Mouse (Mus musculus) midbrain, postnatal 0 days (tissue): Measurements from ENCODE around the gene Clcf1. TPM values are rescaled to one million over a fixed set of nuclear protein-coding genes. Genes with fewer than 3 reads are reported as not detected.

ENCODE experiments used
- ATAC-seq: fragments of 200-750 bp; cut with Nextera tagmentation; 2 replicates; pipeline ENCODE4 v1.8.0; 2017; ENCODE audit warnings: moderate number of reproducible peaks, mild to moderate bottlenecking, moderate TSS enrichment, moderate library complexity; ENCODE audit not compliant: low FRiP score
- DNase-seq: peaks from one replicate; pipeline ENCODE4 v3.0.0-alpha.2; 2015; ENCODE audit warnings: low spot score
- H3K27ac ChIP-seq: fragments of 300-500 bp; sonication (generic); 2 replicates; pipeline ENCODE4 v1.5.1; 2014; ENCODE audit warnings: low read depth, mild to moderate bottlenecking, low read length, mixed read lengths
- H3K27me3 ChIP-seq: fragments of 300-500 bp; sonication (generic); 2 replicates; pipeline ENCODE4 v1.6.1; 2014; ENCODE audit warnings: low read length, control low read depth, mixed read lengths; ENCODE audit not compliant: insufficient read depth
- H3K36me3 ChIP-seq: fragments of 300-500 bp; sonication (generic); 2 replicates; pipeline ENCODE4 v1.6.1; 2014; ENCODE audit warnings: low read length, control low read depth, mixed read lengths; ENCODE audit not compliant: insufficient read depth
- H3K4me1 ChIP-seq: fragments of 300-500 bp; sonication (generic); 2 replicates; pipeline ENCODE4 v1.6.1; 2014; ENCODE audit warnings: mild to moderate bottlenecking, control low read depth, antibody characterized with exemption, low read length, mixed read lengths; ENCODE audit not compliant: insufficient read depth
- H3K4me2 ChIP-seq: fragments of 300-500 bp; sonication (generic); 2 replicates; pipeline ENCODE4 v1.6.1; 2014; ENCODE audit warnings: low read depth, mild to moderate bottlenecking, low read length, mixed read lengths; ENCODE audit not compliant: poor library complexity, severe bottlenecking
- H3K4me3 ChIP-seq: fragments of 300-500 bp; sonication (generic); 2 replicates; pipeline ENCODE4 v1.5.1; 2014; ENCODE audit warnings: low read depth, mild to moderate bottlenecking, low read length, moderate library complexity
- H3K9ac ChIP-seq: fragments of 300-500 bp; sonication (generic); replicated peaks from 2 replicates; pipeline ENCODE4 v1.6.1; 2014; ENCODE audit warnings: mild to moderate bottlenecking, low read length, moderate library complexity, mixed read lengths; ENCODE audit not compliant: poor library complexity, severe bottlenecking
- H3K9me3 ChIP-seq: fragments of 300-500 bp; sonication (generic); 2 replicates; pipeline ENCODE4 v1.6.1; 2016; ENCODE audit warnings: low read length, control low read depth
- CTCF ChIP-seq: IDR thresholded peaks from 2 replicates; pipeline ENCODE4 v1.5.1; 2016; ENCODE audit warnings: antibody characterized with exemption, mild to moderate bottlenecking
- WGBS: fragments of 180-500 bp; shearing (Covaris S2); extraction: QIAGEN DNeasy Blood & Tissue Kit; methylation state at CpG from one replicate; pipeline ENCODE4 v1.1.7; 2014; 5-methylcytosine and 5-hydroxymethylcytosine counted together
- microRNA-seq: library from miRNA; unstranded; fragments of <30 nt; microRNA quantifications from one replicate; pipeline ENCODE4, GENCODE M21; 2016; ENCODE audit warnings: borderline number of aligned reads
- polyA plus RNA-seq: library from polyadenylated mRNA; unstranded; fragments of >200 nt; fragmentation: Nextera tagmentation; extraction: Ambion mirVana; gene quantifications from 2 replicates; pipeline ENCODE4 v1.2.1, GENCODE M21; 2015
- total RNA-seq: library from RNA; depleted of rRNA; stranded (reverse); fragments of >200 nt; gene quantifications from 2 replicates; pipeline ENCODE4 v1.2.3, GENCODE M21; 2014; rRNA removed

Clcf1 gene
- total and polyA plus RNA-seq, 2 experiments from 2014 or later, result 0.44 to 0.99 TPM

DNA sequence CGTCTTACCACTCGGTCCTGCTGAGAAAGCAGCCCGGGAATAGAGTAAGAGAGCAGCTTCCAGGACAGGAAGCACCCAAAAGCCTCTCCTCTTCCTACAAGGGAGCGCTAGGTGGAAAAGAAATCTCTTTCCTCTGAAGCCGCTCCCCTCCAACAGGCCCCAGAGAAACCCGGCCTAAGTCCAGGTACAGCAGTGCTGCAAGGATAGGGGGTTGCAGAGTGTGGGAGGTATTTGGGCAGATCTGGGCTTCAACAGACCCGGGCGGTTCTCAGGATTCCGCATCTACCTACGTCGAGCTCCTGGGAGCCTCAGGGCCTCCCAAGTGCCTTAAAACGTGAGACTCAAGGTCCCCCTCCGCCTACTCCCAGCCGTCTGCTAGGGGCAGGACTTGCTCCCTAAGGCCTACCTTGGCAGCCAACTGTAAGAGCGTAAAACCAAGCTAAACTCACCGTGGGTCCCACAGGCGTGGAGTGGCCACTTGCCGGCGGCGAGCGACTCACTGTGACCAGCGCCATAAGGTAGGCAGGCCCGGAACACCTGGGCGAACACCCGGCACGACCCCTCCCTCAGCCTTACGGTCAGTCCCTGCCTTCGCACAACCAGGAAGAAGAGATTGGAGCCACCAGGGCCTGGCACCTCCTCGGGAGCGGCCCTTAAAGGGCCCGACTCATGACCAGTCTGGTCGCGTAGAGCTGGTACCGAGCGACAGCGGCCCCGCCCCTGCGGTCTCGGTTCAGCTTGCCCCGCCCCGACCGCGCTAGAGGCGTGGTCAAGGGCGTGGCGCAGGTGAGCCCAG, 54.7 kb downstream of the Clcf1 start, which contains the start of gene Ssh3:
Gene Ssh3, minus strand, starts transcription at position 615 of the 796 bp plus-strand sequence.
- no peak within 1 kb of the TSS; the same call in 1 of the 2 replicates for H3K27ac ChIP-seq
- no peaks in the 10 kb centered on the region for H3K9me3 ChIP-seq
- peak within 1 kb of the TSS; percentile 42 for H3K9ac ChIP-seq
- no peaks in the 10 kb centered on the region for H3K27me3 ChIP-seq
- peaks cover 26% of the 10 kb centered on the region for H3K36me3 ChIP-seq
- peaks cover 5% of the 10 kb centered on the region; the same call in 1 of the 2 replicates for H3K4me1 ChIP-seq
- peak; percentile 56 for DNase-seq
- peak; percentile 57; the same call in 1 of the 2 replicates for ATAC-seq
- TF ChIP-seq CTCF, result no peak
- 9% methylated on average over 46 of the region's 46 CpGs for WGBS
- peak within 1 kb of the TSS; percentile 55 for H3K4me2 ChIP-seq
- peak within 1 kb of the TSS; percentile 32 for H3K4me3 ChIP-seq

DNA sequence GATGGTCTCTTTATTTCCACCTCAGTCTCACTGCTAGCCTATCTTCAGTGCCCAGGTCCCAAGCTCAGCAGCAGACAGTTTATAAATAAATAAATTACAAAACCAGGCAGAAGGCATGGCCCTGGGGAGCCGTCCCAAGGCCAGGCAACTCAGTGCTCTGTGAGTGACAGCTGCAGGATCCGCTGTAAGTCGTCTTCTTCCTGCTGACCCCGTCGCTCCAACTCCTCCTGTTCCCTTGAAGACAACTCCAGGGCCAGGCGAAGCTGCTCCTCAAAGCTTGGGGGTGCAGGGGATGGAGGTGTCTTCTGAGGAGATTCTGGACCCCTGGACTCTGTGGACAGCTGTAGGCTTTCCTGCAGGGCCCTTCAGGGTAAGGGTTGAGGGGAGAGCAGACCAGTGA, 56.1 kb downstream of the Clcf1 start:
- Histone ChIP-seq H3K4me1 (peaks cover 5% of the 10 kb centered on the region; the same call in 1 of the 2 replicates), H3K9ac (no peak overlapping the region), H3K27ac (no peak overlapping the region), H3K4me2 (no peak overlapping the region), H3K27me3 (no peaks in the 10 kb centered on the region), H3K36me3 (peaks cover 26% of the 10 kb centered on the region), H3K4me3 (no peak overlapping the region), H3K9me3 (no peaks in the 10 kb centered on the region)
- no peak for TF ChIP-seq CTCF
- ATAC-seq, result no peak
- DNase-seq, result no peak
- WGBS, result 66% methylated on average over 6 of the region's 6 CpGs

DNA sequence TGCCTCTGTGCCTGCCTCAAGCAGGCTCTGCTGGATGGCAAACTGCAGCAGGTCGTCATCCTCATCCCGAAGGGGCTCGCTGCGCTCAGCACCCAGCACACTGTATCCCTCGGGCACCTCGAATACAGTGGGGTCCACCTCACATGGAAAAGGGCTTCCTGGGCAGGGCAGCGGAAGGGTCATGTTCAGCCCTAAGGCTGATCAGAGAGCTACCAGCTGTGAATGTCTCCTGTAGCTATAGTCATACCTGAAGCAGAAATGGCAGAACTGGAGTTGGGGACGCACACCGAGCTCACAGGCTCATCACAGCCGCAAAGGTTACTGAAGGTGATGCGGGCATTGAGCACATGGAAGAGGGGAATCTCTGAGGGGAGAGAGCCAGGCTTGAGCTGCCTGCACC, 56.9 kb downstream of the Clcf1 start:
- ATAC-seq (no peak), DNase-seq (no peak)
- H3K9me3 ChIP-seq, result no peaks in the 10 kb centered on the region
- no peak overlapping the region for H3K27ac ChIP-seq
- no peak overlapping the region for H3K9ac ChIP-seq
- H3K27me3 ChIP-seq, result no peaks in the 10 kb centered on the region
- no peak overlapping the region for H3K4me2 ChIP-seq
- TF ChIP-seq CTCF, result no peak
- no peak overlapping the region for H3K4me3 ChIP-seq
- peaks cover 26% of the 10 kb centered on the region for H3K36me3 ChIP-seq
- H3K4me1 ChIP-seq, result peaks cover 5% of the 10 kb centered on the region; the same call in 1 of the 2 replicates
- 95% methylated on average over 11 of the region's 11 CpGs for WGBS

Small RNA genes within 50 kb of the gene (microRNA-seq; reads per million reads assigned to microRNA genes)
- gene Gm26115 (not detected), gene Mir6985 (1.0 reads per million)

Other genes starting within 250 kb of the Clcf1 start
- 2.4 and 2.8 TPM in 2 replicates for gene Aldh3b2, start 241.9 kb upstream of the Clcf1 start, total RNA-seq
- gene Aldh3b2, start 241.9 kb upstream of the Clcf1 start, polyA plus RNA-seq, result 2.6 TPM in 2 replicates
- gene Acy3, start 227.7 kb upstream of the Clcf1 start, total RNA-seq, result 2.5 and 3.0 TPM in 2 replicates
- gene Acy3, start 227.7 kb upstream of the Clcf1 start, polyA plus RNA-seq, result 2.6 and 3.5 TPM in 2 replicates
- gene Tbx10, start 221.5 kb upstream of the Clcf1 start, total RNA-seq, result not detected in 2 replicates
- gene Tbx10, start 221.5 kb upstream of the Clcf1 start, polyA plus RNA-seq, result not detected in 2 replicates
- gene Nudt8, start 213.7 kb upstream of the Clcf1 start, total RNA-seq, result 18.5 and 22.1 TPM in 2 replicates
- gene Nudt8, start 213.7 kb upstream of the Clcf1 start, polyA plus RNA-seq, result 26.2 and 33.2 TPM in 2 replicates
- gene Gm49405, start 213.6 kb upstream of the Clcf1 start, total RNA-seq, result 3.5 and 4.0 TPM in 2 replicates
- gene Gm49405, start 213.6 kb upstream of the Clcf1 start, polyA plus RNA-seq, result 2.7 and 3.0 TPM in 2 replicates
- 8.8 and 13.4 TPM in 2 replicates for gene Doc2g, start 210.9 kb upstream of the Clcf1 start, total RNA-seq
- 5.4 and 5.5 TPM in 2 replicates for gene Doc2g, start 210.9 kb upstream of the Clcf1 start, polyA plus RNA-seq
- gene Ndufv1, start 201.4 kb upstream of the Clcf1 start, total RNA-seq, result 137 and 237 TPM in 2 replicates
- gene Ndufv1, start 201.4 kb upstream of the Clcf1 start, polyA plus RNA-seq, result 271 and 281 TPM in 2 replicates
- gene Gstp1, start 176.3 kb upstream of the Clcf1 start, total RNA-seq, result 268 and 350 TPM in 2 replicates
- gene Gstp1, start 176.3 kb upstream of the Clcf1 start, polyA plus RNA-seq, result 665 and 685 TPM in 2 replicates
- 3.6 TPM in 1 of 2 replicates, not detected in the other for gene Gstp2, start 168.2 kb upstream of the Clcf1 start, total RNA-seq
- 2.4 and 4.1 TPM in 2 replicates for gene Gstp2, start 168.2 kb upstream of the Clcf1 start, polyA plus RNA-seq
- gene Gstp3, start 154.7 kb upstream of the Clcf1 start, total RNA-seq, result not detected in 2 replicates
- gene Gstp3, start 154.7 kb upstream of the Clcf1 start, polyA plus RNA-seq, result not detected in 2 replicates
- not detected in 2 replicates for gene Cabp2, start 132.7 kb upstream of the Clcf1 start, total RNA-seq
- not detected in 2 replicates for gene Cabp2, start 132.7 kb upstream of the Clcf1 start, polyA plus RNA-seq
- gene Cdk2ap2, start 117.1 kb upstream of the Clcf1 start, total RNA-seq, result 37.4 and 45.6 TPM in 2 replicates
- 60.5 and 64.2 TPM in 2 replicates for gene Cdk2ap2, start 117.1 kb upstream of the Clcf1 start, polyA plus RNA-seq
- 162 and 187 TPM in 2 replicates for gene Pitpnm1, start 114.2 kb upstream of the Clcf1 start, total RNA-seq
- 127 and 134 TPM in 2 replicates for gene Pitpnm1, start 114.2 kb upstream of the Clcf1 start, polyA plus RNA-seq
- 29.8 and 49.9 TPM in 2 replicates for gene Aip, start 88.4 kb upstream of the Clcf1 start, total RNA-seq
- gene Aip, start 88.4 kb upstream of the Clcf1 start, polyA plus RNA-seq, result 87.7 and 97.6 TPM in 2 replicates
- gene Gpr152, start 74.5 kb upstream of the Clcf1 start, total RNA-seq, result 0.16 TPM in 1 of 2 replicates, not detected in the other
- gene Gpr152, start 74.5 kb upstream of the Clcf1 start, polyA plus RNA-seq, result not detected in 2 replicates
- gene Cabp4, start 70.2 kb upstream of the Clcf1 start, total RNA-seq, result not detected in 2 replicates
- gene Cabp4, start 70.2 kb upstream of the Clcf1 start, polyA plus RNA-seq, result 0.20 and 0.36 TPM in 2 replicates
- gene Coro1b, start 65.6 kb upstream of the Clcf1 start, total RNA-seq, result 96.1 and 116 TPM in 2 replicates
- gene Coro1b, start 65.6 kb upstream of the Clcf1 start, polyA plus RNA-seq, result 95.2 and 104 TPM in 2 replicates
- gene Ptprcap, start 60.6 kb upstream of the Clcf1 start, total RNA-seq, result 0.38 TPM in 1 of 2 replicates, not detected in the other
- gene Ptprcap, start 60.6 kb upstream of the Clcf1 start, polyA plus RNA-seq, result 0.28 TPM in 1 of 2 replicates, not detected in the other
- 23.5 and 25.2 TPM in 2 replicates for gene Rps6kb2, start 50.9 kb upstream of the Clcf1 start, total RNA-seq
- gene Rps6kb2, start 50.9 kb upstream of the Clcf1 start, polyA plus RNA-seq, result 58.2 and 62.8 TPM in 2 replicates
- 4.4 and 6.6 TPM in 2 replicates for gene Carns1, start 38.8 kb upstream of the Clcf1 start, total RNA-seq
- 6.7 and 6.9 TPM in 2 replicates for gene Carns1, start 38.8 kb upstream of the Clcf1 start, polyA plus RNA-seq
- 0.49 and 1.9 TPM in 2 replicates for gene Tbc1d10c, start 23.0 kb upstream of the Clcf1 start, total RNA-seq
- gene Tbc1d10c, start 23.0 kb upstream of the Clcf1 start, polyA plus RNA-seq, result 1.2 and 1.6 TPM in 2 replicates
- 535 and 592 TPM in 2 replicates for gene Ppp1ca, start 22.2 kb upstream of the Clcf1 start, total RNA-seq
- gene Ppp1ca, start 22.2 kb upstream of the Clcf1 start, polyA plus RNA-seq, result 510 and 531 TPM in 2 replicates
- 18.0 and 22.8 TPM in 2 replicates for gene Rad9a, start 12.6 kb upstream of the Clcf1 start, total RNA-seq
- gene Rad9a, start 12.6 kb upstream of the Clcf1 start, polyA plus RNA-seq, result 14.7 and 17.0 TPM in 2 replicates
- gene AC109138.7, start 119 bp downstream of the Clcf1 start, total RNA-seq, result not detected in 2 replicates
- gene AC109138.7, start 119 bp downstream of the Clcf1 start, polyA plus RNA-seq, result not detected in 2 replicates
- 20.9 and 37.7 TPM in 2 replicates for gene Pold4, start 17.7 kb downstream of the Clcf1 start, total RNA-seq
- 20.8 and 26.8 TPM in 2 replicates for gene Pold4, start 17.7 kb downstream of the Clcf1 start, polyA plus RNA-seq
- gene Ssh3, start 54.9 kb downstream of the Clcf1 start, total RNA-seq, result 40.6 and 67.7 TPM in 2 replicates
- 18.6 and 20.7 TPM in 2 replicates for gene Ssh3, start 54.9 kb downstream of the Clcf1 start, polyA plus RNA-seq
- 92.2 and 106 TPM in 2 replicates for gene Ankrd13d, start 68.9 kb downstream of the Clcf1 start, total RNA-seq
- gene Ankrd13d, start 68.9 kb downstream of the Clcf1 start, polyA plus RNA-seq, result 79.1 and 84.8 TPM in 2 replicates
- 152 and 257 TPM in 2 replicates for gene Grk2, start 92.0 kb downstream of the Clcf1 start, total RNA-seq
- 27.0 and 29.6 TPM in 2 replicates for gene Grk2, start 92.0 kb downstream of the Clcf1 start, polyA plus RNA-seq
- 64.9 and 103 TPM in 2 replicates for gene Kdm2a, start 184.0 kb downstream of the Clcf1 start, total RNA-seq
- 17.8 and 18.4 TPM in 2 replicates for gene Kdm2a, start 184.0 kb downstream of the Clcf1 start, polyA plus RNA-seq
- 4.3 and 6.2 TPM in 2 replicates for gene Rhod, start 225.2 kb downstream of the Clcf1 start, total RNA-seq
- gene Rhod, start 225.2 kb downstream of the Clcf1 start, polyA plus RNA-seq, result 2.7 and 4.5 TPM in 2 replicates